Mouse (Mus musculus): ENCODE measurements around the gene Tex36.

The Tex36 gene

DNA sequence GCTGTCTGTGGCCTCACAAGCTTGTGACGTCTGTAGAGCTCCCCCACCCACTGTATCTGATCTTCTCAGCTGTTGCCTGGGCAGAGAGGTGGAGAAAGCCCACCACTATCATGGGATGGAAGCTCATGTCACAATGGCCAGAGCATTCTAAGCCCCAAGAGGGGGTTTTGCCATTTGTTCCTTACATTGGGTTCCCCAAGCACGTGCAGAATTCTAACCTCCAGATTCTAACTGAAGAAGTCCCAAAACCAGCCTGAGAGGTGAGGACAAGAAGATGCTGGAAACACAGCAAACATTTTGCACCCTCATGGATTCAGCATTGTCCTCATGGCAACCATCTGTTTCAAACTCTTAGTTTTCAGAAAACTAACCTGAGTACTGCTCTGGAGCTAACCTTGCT, at the start of gene Tex36:
Gene Tex36 (minus strand): TSS at position 101 of the 400 bp plus-strand sequence.
- DNase-seq (ENCODE audit: low spot score) = no peak

GRCm38 (mm10) chr7:133645716-133646115, 43.8 kb upstream of the Tex36 start:
- DNase-seq (ENCODE audit: low spot score) = no peak

- DNase-seq (ENCODE audit: low spot score) = no peak
Measured at GRCm38 (mm10) chr7:133638821-133639220, 36.9 kb upstream of the Tex36 start.

DNA sequence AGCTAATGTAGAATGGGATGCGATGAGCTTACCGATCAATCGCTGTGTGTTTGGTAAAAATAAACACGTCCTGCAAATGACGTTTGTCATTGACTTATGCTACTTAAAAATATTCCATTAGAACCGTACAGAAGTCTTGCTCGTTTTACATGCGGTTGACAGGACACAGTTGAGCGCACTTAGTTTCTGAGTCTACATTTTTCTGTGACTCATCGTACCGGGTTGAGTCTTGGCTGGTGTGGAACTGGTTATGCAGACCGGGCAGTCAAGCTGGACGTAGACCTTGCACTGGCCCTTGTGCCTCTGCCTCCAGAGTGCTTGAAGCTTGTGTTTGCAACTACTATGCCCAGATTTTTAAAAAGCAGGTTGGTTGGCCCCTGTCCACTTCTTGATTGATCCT, 36.3 kb upstream of the Tex36 start:
- DNase-seq (ENCODE audit: low spot score) = no peak

DNA sequence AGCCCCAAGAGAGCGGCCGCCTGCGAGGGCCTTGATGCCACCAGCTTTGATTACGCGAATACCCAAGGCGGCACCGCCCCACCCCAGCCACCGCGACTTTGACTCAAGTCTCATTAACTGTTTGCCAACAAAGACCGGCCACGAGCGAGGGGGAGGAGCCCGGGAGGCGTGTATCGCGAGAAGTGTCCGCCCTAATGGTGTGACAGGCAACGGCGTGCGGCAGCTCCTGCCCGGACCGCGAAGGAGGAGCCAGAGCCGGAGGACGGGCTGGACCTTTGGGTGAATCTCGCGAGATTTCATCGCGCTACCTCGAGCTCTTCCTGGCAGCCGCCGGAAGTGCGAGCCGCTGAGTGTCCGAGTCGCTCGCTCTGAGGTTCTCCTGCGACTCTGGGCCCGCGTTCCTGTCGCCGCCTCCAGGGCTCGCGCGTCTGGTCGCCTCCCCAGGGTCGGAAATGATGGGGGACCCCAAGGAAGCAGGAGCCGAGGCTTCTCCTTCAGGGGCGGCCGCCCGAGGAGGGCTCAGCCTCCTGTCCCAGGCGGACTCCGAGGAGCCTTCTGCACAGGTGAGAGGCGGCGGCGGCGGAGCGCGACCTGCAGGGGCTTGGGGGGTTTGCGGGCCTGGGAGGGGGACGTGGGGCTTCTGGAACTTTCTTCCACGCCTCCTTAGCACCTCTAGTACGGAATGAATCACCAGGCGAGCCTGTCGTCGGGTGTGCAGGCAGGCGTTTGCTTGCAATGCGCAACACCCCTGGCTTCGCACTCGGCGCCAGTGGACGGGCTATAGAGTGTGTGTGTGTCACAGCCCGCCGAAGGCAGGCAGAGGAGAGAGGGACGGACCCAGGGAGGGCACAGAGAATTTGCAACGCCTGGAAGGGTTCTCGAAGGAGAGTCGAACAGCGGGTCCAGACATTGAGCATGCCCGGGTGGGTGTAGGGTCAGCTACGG, 35.7 kb upstream of the Tex36 start, which contains the start of gene Edrf1:
Gene Edrf1 (plus strand): TSS at position 183 of the 945 bp plus-strand sequence.
- peak; percentile 89 for DNase-seq (ENCODE audit: low spot score)

- DNase-seq (ENCODE audit: low spot score) = peak; percentile 81
Measured at GRCm38 (mm10) chr7:133636738-133637352, 34.9 kb upstream of the Tex36 start.

- DNase-seq (ENCODE audit: low spot score) = no peak
Measured at GRCm38 (mm10) chr7:133634932-133635650, 33.1 kb upstream of the Tex36 start.

DNA sequence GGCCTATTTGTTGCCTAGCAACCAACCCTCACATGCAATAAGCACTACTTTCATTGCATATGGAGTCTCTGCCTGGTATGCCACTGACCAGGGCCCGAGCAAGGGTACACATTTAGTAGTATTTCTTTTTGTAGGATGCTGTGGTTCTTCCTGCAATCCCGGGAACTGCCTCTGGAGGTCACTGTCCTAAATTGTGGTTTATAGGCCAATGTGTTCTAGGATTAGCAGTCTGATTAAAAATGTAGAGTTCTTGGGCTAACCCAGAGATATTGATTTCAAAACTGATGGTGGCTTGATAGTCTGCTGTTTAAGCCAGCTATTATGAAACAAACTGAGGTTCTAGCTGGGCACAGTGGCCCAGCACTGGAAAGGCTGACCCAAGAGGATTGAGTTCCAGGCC, 30.5 kb upstream of the Tex36 start:
- no peak for DNase-seq (ENCODE audit: low spot score)

DNA sequence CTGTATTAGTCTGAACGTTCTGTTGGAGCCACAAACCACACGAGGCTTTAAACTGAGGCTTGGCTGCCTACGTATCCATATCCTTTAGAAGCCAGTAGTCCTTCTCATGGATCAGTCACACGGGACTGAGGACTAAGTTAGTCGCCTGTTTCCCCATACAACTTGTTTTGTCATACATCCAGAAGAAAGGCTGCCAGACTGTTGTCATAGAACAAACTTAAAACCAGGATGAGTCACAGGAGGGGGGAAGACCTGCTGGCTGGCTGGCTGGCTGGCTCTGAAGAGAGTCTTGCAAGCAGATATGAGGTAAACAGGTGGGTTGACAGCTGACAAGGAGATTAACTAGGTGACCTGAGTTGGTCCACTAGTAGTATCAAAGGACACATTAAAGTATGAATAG, 28.9 kb upstream of the Tex36 start:
- DNase-seq (ENCODE audit: low spot score) = no peak

GRCm38 (mm10) chr7:133627184-133627936, 25.4 kb upstream of the Tex36 start:
- DNase-seq (ENCODE audit: low spot score) = no peak

- DNase-seq (ENCODE audit: low spot score) = no peak
Measured at GRCm38 (mm10) chr7:133623226-133623625, 21.3 kb upstream of the Tex36 start.

DNA sequence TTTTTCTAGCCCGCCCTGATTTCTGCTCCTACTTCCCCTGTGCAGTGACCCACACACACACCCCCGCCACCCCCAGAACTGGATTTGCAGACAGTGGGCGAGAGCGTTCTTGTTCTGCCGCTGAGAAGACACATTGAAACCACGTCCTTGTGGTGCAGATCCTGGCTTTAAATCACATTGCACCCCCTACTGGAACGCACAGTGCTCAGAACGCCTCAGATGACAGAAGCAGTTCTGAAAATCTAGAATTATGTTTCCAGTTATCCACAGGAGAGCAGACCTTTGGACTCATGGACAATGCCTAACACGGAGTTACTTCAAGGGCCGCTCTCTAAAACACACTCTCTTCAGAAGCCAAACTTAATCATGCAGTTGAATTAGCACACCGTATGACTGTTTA, 18.8 kb upstream of the Tex36 start:
- DNase-seq (ENCODE audit: low spot score) = no peak

DNA sequence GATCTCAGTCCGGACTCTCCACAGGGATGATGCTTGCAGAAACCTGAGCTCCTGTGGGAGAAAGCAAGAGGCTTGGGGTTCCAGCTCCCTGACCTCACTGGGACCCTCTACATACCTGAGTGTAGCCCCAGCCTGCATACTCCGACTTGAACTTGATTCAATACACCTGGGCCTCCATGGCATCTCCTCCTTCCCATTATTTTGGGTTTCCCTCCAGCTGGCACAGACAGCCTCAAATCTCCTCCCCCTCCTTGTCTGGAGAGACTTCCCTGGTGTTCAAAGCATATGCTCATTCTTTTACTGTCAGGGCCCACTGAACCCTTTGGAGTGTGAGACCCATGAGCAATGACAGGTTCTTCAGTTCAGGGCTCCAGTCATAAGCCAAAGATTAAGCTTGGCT, 11.0 kb upstream of the Tex36 start:
- DNase-seq (ENCODE audit: low spot score) = no peak

- no peak for DNase-seq (ENCODE audit: low spot score)
Measured at GRCm38 (mm10) chr7:133609585-133609984, 7.6 kb upstream of the Tex36 start.

DNA sequence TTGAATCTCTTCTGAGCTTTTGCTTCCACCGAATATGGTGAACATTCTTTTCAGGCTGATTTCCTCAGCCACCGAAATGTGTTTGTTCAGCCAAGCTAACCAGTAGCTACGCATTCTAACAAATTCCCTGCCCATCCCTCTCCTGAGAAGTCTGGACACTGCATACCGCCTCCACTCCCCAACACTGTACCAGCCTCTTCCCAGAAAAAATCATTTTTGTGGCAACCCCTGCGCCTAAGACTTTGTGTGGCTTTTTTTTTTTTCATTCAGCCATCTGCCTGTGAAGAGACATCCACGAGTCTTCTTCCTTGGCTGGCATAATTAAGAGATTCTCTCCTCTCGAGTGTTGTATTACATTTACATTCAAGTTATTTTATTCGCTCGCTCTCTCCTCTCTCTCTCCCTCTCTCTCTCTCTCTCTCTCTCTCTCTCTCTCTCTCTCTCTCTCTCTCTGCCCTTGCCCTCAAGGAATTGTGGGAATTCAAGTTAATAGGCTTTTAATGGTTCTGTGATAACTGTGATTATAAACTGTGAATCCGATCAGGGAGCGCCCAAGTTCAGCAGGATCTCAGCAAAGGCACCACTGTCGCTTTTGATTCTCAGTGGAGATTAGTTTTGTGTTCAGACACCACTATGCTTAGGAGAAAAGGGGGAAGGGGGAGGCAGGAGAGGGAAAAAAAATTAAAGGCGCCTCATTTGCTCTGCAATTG, 6.8 kb upstream of the Tex36 start:
- DNase-seq (ENCODE audit: low spot score) = no peak

DNA sequence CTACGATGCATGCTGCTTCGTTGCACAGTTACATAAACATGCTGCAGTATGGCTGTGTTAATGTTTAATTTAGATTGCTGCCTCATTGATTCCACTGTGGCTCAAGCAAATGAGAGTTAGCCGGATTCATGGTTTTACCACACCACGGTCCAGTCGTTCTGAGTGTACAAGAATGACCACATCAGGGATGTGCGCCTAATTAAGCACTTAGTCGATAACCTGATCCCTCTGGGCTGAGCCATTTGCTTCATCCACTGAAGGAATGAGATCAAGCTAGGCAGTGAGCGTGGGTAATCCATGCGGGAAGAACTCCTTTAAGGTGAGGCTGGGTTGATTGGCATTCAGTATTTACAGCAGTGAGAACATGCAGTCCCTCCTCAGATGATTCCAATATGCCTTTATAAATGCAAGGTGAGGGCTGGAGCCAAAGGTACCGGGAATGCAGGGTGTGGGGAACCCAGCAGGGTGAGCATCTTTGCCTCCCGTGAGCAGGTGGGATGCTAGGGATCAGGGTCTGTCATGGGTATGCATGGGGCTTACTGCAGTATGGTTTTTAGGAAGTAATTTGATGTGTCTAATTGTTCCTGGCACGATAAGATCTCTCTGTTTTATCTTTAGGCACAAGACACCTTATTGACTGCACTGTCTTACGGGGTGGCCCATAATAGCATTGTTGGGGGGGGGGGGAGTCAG, 6.1 kb upstream of the Tex36 start:
- no peak for DNase-seq (ENCODE audit: low spot score)

GRCm38 (mm10) chr7:133607331-133607730, 5.4 kb upstream of the Tex36 start:
- DNase-seq (ENCODE audit: low spot score) = no peak

DNA sequence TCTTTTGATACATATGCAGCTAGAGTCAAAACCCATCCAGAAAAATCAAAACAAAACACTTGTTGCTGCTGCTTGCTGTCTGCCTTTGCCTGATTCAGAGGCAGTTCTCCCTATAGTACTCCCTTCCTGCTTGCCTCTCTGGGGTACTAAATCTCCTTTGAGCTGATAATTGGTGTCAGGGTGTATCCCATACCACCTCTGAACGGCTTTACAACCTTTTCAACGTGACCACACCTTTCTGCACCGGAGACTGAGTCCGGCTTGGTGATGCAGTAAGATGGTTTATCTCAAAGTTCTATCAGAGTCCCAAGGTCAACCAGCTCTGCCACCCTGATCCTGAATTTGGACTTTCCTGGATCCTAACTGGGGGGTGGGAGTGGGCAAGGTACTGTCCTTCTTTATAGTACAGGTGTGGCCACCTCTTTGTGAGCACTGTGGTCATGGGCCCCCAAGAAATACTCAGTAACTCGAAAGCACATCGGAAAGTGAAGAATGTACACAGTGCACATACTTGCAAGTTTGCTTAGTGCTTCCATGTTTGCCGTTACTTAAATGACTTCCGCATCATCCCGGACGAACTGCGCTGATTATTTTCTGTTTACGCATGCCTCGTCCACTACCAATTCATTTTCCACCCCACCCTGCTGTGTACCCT, 2.6 kb upstream of the Tex36 start:
- DNase-seq (ENCODE audit: low spot score) = no peak

DNA sequence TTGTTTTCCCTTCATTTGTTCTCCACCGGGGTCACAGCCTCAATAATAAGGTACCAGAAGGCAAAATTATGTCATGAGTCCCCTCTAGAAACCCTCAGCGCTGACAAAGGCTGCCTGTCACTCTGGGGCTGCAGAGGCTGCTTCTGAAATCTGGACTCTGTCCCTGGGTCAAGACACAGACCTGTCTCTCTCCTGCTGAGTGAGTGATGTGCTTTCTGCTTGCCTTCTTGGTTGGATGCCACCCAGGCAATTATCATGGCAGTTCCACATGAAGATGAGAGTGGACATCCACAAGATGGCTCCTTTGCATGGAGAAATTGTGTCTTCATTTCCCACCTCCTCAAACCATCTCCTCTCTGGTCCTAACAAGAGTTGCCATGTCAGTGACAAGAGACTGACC, 1.2 kb upstream of the Tex36 start:
- DNase-seq (ENCODE audit: low spot score) = no peak

- DNase-seq (ENCODE audit: low spot score) = no peak
Measured at GRCm38 (mm10) chr7:133600558-133600957, 1.4 kb downstream of the Tex36 start.
